Mouse (Mus musculus) limb, embryonic 12.5 days (tissue): ENCODE data around the gene Ablim1. TPM values are rescaled to one million over a fixed set of nuclear protein-coding genes. Genes with fewer than 3 reads are reported as not detected.

Experiments
- ATAC-seq: fragments of 200-750 bp; cut with Nextera tagmentation; 2 replicates; pipeline ENCODE4 v1.8.0; 2017; ENCODE audit warnings: low read depth, moderate TSS enrichment; ENCODE audit not compliant: insufficient number of reproducible peaks, insufficient read depth, low FRiP score, low TSS enrichment
- H3K27ac ChIP-seq: fragments of 300-500 bp; sonication (generic); 2 replicates; pipeline ENCODE4 v1.5.1; 2016; ENCODE audit warnings: mild to moderate bottlenecking, moderate library complexity
- H3K27me3 ChIP-seq: fragments of 300-500 bp; sonication (generic); 2 replicates; pipeline ENCODE4 v1.6.1; 2016; ENCODE audit warnings: mild to moderate bottlenecking, moderate library complexity
- H3K36me3 ChIP-seq: fragments of 300-500 bp; sonication (generic); 2 replicates; pipeline ENCODE4 v1.6.1; 2016; ENCODE audit warnings: mild to moderate bottlenecking, moderate library complexity
- H3K4me1 ChIP-seq: fragments of 300-500 bp; sonication (generic); replicated peaks from 2 replicates; pipeline ENCODE4 v1.6.1; 2016
- H3K4me2 ChIP-seq: fragments of 300-500 bp; sonication (generic); 2 replicates; pipeline ENCODE4 v1.6.1; 2016; ENCODE audit warnings: mild to moderate bottlenecking, moderate library complexity
- H3K4me3 ChIP-seq: fragments of 300-500 bp; sonication (generic); replicated peaks from 2 replicates; pipeline ENCODE4 v1.5.1; 2016; ENCODE audit warnings: mild to moderate bottlenecking
- H3K9ac ChIP-seq: fragments of 300-500 bp; sonication (generic); replicated peaks from 2 replicates; pipeline ENCODE4 v1.6.1; 2016; ENCODE audit warnings: mild to moderate bottlenecking, moderate library complexity
- H3K9me3 ChIP-seq: fragments of 300-500 bp; sonication (generic); 2 replicates; pipeline ENCODE4 v1.6.1; 2016; ENCODE audit warnings: mild to moderate bottlenecking, moderate library complexity
- WGBS: fragments of 180-500 bp; shearing (Covaris S2); methylation state at CpG from one replicate; pipeline ENCODE4 v1.1.7; 2016; 5-methylcytosine and 5-hydroxymethylcytosine counted together
- polyA plus RNA-seq: library from polyadenylated mRNA; unstranded; fragments of >200 nt; fragmentation: Nextera tagmentation; extraction: Ambion mirVana; gene quantifications from 2 replicates; pipeline ENCODE4 v1.2.1, GENCODE M21; 2016

The Ablim1 gene
- polyA plus RNA-seq, 1 experiment from 2014 or later, result 22.1 TPM

GRCm38 (mm10) chr19:57219758-57220157, 95.0 kb downstream of the Ablim1 start:
- no peak for ATAC-seq
- no peaks in the 10 kb centered on the region for H3K36me3 ChIP-seq
- no peak overlapping the region for H3K27ac ChIP-seq
- no peak overlapping the region for H3K9ac ChIP-seq
- H3K4me2 ChIP-seq, result no peak overlapping the region
- 74% methylated on average over 11 of the region's 11 CpGs for WGBS
- peaks cover 16% of the 10 kb centered on the region for H3K4me1 ChIP-seq
- no peak overlapping the region for H3K4me3 ChIP-seq
- no peaks in the 10 kb centered on the region for H3K9me3 ChIP-seq
- H3K27me3 ChIP-seq, result no peaks in the 10 kb centered on the region

- H3K4me2 ChIP-seq, result no peak overlapping the region
- no peak overlapping the region for H3K4me3 ChIP-seq
- peaks cover 13% of the 10 kb centered on the region for H3K4me1 ChIP-seq
- H3K27me3 ChIP-seq, result no peaks in the 10 kb centered on the region
- H3K9me3 ChIP-seq, result no peaks in the 10 kb centered on the region
- no peak overlapping the region for H3K27ac ChIP-seq
- 64% methylated on average over 4 of the region's 4 CpGs for WGBS
- ATAC-seq, result no peak
- H3K9ac ChIP-seq, result no peak overlapping the region
- no peaks in the 10 kb centered on the region for H3K36me3 ChIP-seq
Measured at GRCm38 (mm10) chr19:57217161-57217560, 97.6 kb downstream of the Ablim1 start.

- no peaks in the 10 kb centered on the region for H3K36me3 ChIP-seq
- ATAC-seq, result no peak
- no peak overlapping the region for H3K27ac ChIP-seq
- no peak overlapping the region for H3K4me3 ChIP-seq
- WGBS, result 81% methylated on average over 8 of the region's 8 CpGs
- H3K9me3 ChIP-seq, result no peaks in the 10 kb centered on the region
- H3K4me2 ChIP-seq, result no peak overlapping the region
- H3K27me3 ChIP-seq, result no peaks in the 10 kb centered on the region
- no peak overlapping the region for H3K9ac ChIP-seq
- no peaks in the 10 kb centered on the region for H3K4me1 ChIP-seq
Measured at GRCm38 (mm10) chr19:57215527-57215926, 99.2 kb downstream of the Ablim1 start.

GRCm38 (mm10) chr19:57212406-57212805, 102.3 kb downstream of the Ablim1 start:
- ATAC-seq, result no peak
- Histone ChIP-seq H3K4me1 (no peaks in the 10 kb centered on the region), H3K4me2 (no peak overlapping the region), H3K9me3 (no peaks in the 10 kb centered on the region), H3K4me3 (no peak overlapping the region), H3K27ac (no peak overlapping the region), H3K27me3 (no peaks in the 10 kb centered on the region), H3K9ac (no peak overlapping the region), H3K36me3 (no peaks in the 10 kb centered on the region)
- WGBS, result 85% methylated on average over 2 of the region's 2 CpGs

GRCm38 (mm10) chr19:57211444-57212111, 103.1 kb downstream of the Ablim1 start:
- Histone ChIP-seq H3K4me1 (0 out of 2 replicates have a peak, but pooled peaks cover 3% of the 10 kb centered on the region), H3K9ac (no peak overlapping the region), H3K9me3 (no peaks in the 10 kb centered on the region), H3K36me3 (no peaks in the 10 kb centered on the region), H3K27ac (no peak overlapping the region), H3K27me3 (no peaks in the 10 kb centered on the region), H3K4me3 (no peak overlapping the region), H3K4me2 (no peak overlapping the region)
- ATAC-seq, result no peak
- 78% methylated on average over 15 of the region's 15 CpGs for WGBS

GRCm38 (mm10) chr19:57210924-57211323, 103.8 kb downstream of the Ablim1 start:
- no peak overlapping the region for H3K9ac ChIP-seq
- ATAC-seq, result no peak

GRCm38 (mm10) chr19:57204101-57204500, 110.6 kb downstream of the Ablim1 start:
- no peak overlapping the region for H3K4me3 ChIP-seq
- 68% methylated on average over 7 of the region's 7 CpGs for WGBS
- H3K4me2 ChIP-seq, result no peak overlapping the region
- peaks cover 28% of the 10 kb centered on the region; the same call in 1 of the 2 replicates for H3K4me1 ChIP-seq
- no peak overlapping the region for H3K27ac ChIP-seq
- H3K9ac ChIP-seq, result no peak overlapping the region
- no peaks in the 10 kb centered on the region for H3K36me3 ChIP-seq
- no peaks in the 10 kb centered on the region for H3K9me3 ChIP-seq
- H3K27me3 ChIP-seq, result peaks cover 8% of the 10 kb centered on the region; the same call in 1 of the 2 replicates
- no peak for ATAC-seq

More at GRCm38 (mm10) chr19:57210924-57211323, 103.8 kb downstream of the Ablim1 start:
- Histone ChIP-seq H3K36me3 (no peaks in the 10 kb centered on the region), H3K4me1 (peaks cover 6% of the 10 kb centered on the region; the same call in 1 of the 2 replicates), H3K27ac (no peak overlapping the region), H3K4me3 (no peak overlapping the region), H3K27me3 (no peaks in the 10 kb centered on the region), H3K9me3 (no peaks in the 10 kb centered on the region), H3K4me2 (no peak overlapping the region)
- WGBS, result 93% methylated on average over 2 of the region's 2 CpGs

GRCm38 (mm10) chr19:57202554-57202953, 112.2 kb downstream of the Ablim1 start:
- H3K4me2 ChIP-seq, result no peak overlapping the region
- H3K27me3 ChIP-seq, result peaks cover 23% of the 10 kb centered on the region
- H3K9ac ChIP-seq, result no peak overlapping the region
- H3K4me1 ChIP-seq, result peaks cover 43% of the 10 kb centered on the region
- no peak overlapping the region for H3K4me3 ChIP-seq
- 81% methylated on average over 1 of the region's 1 CpGs for WGBS
- no peaks in the 10 kb centered on the region for H3K36me3 ChIP-seq
- no peak for ATAC-seq
- H3K27ac ChIP-seq, result no peak overlapping the region
- H3K9me3 ChIP-seq, result no peaks in the 10 kb centered on the region

GRCm38 (mm10) chr19:57201090-57201483, 113.6 kb downstream of the Ablim1 start:
- 87% methylated on average over 8 of the region's 8 CpGs for WGBS
- no peak overlapping the region for H3K4me3 ChIP-seq
- peaks cover 38% of the 10 kb centered on the region for H3K27me3 ChIP-seq
- no peaks in the 10 kb centered on the region for H3K36me3 ChIP-seq
- ATAC-seq, result no peak
- H3K4me1 ChIP-seq, result peaks cover 48% of the 10 kb centered on the region
- H3K9me3 ChIP-seq, result no peaks in the 10 kb centered on the region
- H3K4me2 ChIP-seq, result no peak overlapping the region
- H3K9ac ChIP-seq, result no peak overlapping the region
- no peak overlapping the region for H3K27ac ChIP-seq

- no peaks in the 10 kb centered on the region for H3K9me3 ChIP-seq
- H3K4me2 ChIP-seq, result no peak overlapping the region
- ATAC-seq, result no peak
- H3K4me3 ChIP-seq, result no peak overlapping the region
- H3K27ac ChIP-seq, result no peak overlapping the region
- 54% methylated on average over 12 of the region's 12 CpGs for WGBS
- no peak overlapping the region for H3K9ac ChIP-seq
- H3K27me3 ChIP-seq, result peaks cover 43% of the 10 kb centered on the region
- peaks cover 47% of the 10 kb centered on the region for H3K4me1 ChIP-seq
- no peaks in the 10 kb centered on the region for H3K36me3 ChIP-seq
Measured at GRCm38 (mm10) chr19:57200477-57201089, 114.1 kb downstream of the Ablim1 start.

- Histone ChIP-seq H3K9me3 (no peaks in the 10 kb centered on the region), H3K36me3 (no peaks in the 10 kb centered on the region), H3K4me3 (no peak overlapping the region), H3K9ac (no peak overlapping the region), H3K4me1 (peaks cover 47% of the 10 kb centered on the region), H3K4me2 (no peak overlapping the region), H3K27me3 (peaks cover 53% of the 10 kb centered on the region), H3K27ac (no peak overlapping the region)
- no peak for ATAC-seq
- WGBS, result 57% methylated on average over 6 of the region's 6 CpGs
Measured at GRCm38 (mm10) chr19:57199361-57199760, 115.4 kb downstream of the Ablim1 start.
